Mouse (Mus musculus): Measurements from ENCODE around the gene Phex. TPM values are rescaled to one million over a fixed set of nuclear protein-coding genes. Genes with fewer than 3 reads are reported as not detected.

Gene Phex
- polyA plus RNA-seq, 1 experiment from 2014 or later, result not detected

DNA sequence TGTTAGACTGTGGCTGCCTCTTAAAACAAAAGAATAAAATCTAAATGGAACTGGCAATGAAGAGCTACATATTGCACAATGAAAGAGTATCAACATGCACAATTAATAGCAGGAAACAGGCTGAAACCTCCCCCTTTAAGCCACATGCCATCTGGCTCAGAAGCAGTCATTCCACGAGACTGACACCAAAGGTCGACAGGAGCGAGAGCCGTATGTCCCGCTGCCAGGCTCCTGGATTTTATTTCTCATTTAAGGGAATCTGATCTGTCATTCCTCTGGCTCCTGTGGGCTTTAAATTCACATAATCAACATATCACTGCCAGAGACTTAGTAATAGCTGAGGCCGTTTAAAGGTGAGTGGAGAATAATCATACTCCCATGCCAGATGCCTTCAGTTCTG lies 275.5 kb downstream of the Phex start:
- no peak for DNase-seq
- TF ChIP-seq CTCF (IDR thresholded peaks at IDR 0.05; ENCODE audit: low read depth) (no peak), EP300 (IDR thresholded peaks at IDR 0.05; ENCODE audit: low read depth) (no peak)
- H3K4me3 ChIP-seq (ENCODE audit: low read depth, low read length), result no peak overlapping the region
- no peaks in the 10 kb centered on the region for H3K36me3 ChIP-seq (replicated peaks; ENCODE audit: insufficient read depth, low read length)
- H3K9ac ChIP-seq (replicated peaks), result no peak overlapping the region
- no peaks in the 10 kb centered on the region for H3K9me3 ChIP-seq (ENCODE audit: low read length)
- no peak overlapping the region for H3K4me2 ChIP-seq (ENCODE audit: low read depth, low read length)
- H3K27me3 ChIP-seq (ENCODE audit: insufficient read depth, low read length), result no peaks in the 10 kb centered on the region
- WGBS (ENCODE audit: insufficient replicate concordance), result 65% methylated on average over 6 of the region's 6 CpGs
- ATAC-seq, result no peak
- H3K4me1 ChIP-seq (ENCODE audit: insufficient read depth), result no peaks in the 10 kb centered on the region
- H3K27ac ChIP-seq (ENCODE audit: low read depth), result no peak overlapping the region

Small RNA genes lying within 50 kb of the gene (microRNA-seq; reads per million reads assigned to microRNA genes)
- gene Gm23798, result not detected

Other genes starting within 250 kb of the Phex start
- 17.9 and 18.3 TPM in 2 replicates for gene Sms, start 77.0 kb upstream of the Phex start, polyA plus RNA-seq (2015; fragmentation: Nextera tagmentation; extraction: Ambion mirVana)
- gene Yy2, start 153.7 kb upstream of the Phex start, polyA plus RNA-seq (2015; fragmentation: Nextera tagmentation; extraction: Ambion mirVana), result 0.62 and 0.75 TPM in 2 replicates
- 3.7 and 4.5 TPM in 2 replicates for gene Mbtps2, start 183.4 kb upstream of the Phex start, polyA plus RNA-seq (2015; fragmentation: Nextera tagmentation; extraction: Ambion mirVana)

All from liver, postnatal 0 days (tissue).